Mouse (Mus musculus): ENCODE measurements around the gene Gm20388. TPM values are rescaled to one million over a fixed set of nuclear protein-coding genes. Genes with fewer than 3 reads are reported as not detected.

Gm20388 gene
- polyA plus RNA-seq, 1 experiment from 2014 or later = not detected

- Histone ChIP-seq H3K9ac (ENCODE audit: low read length) (no peak overlapping the region), H3K9me3 (ENCODE audit: control insufficient read depth, low read length) (no peaks in the 10 kb centered on the region), H3K36me3 (ENCODE audit: control insufficient read depth, insufficient read depth, low read length) (peaks cover 8% of the 10 kb centered on the region; the same call in 1 of the 2 replicates), H3K4me3 (ENCODE audit: control insufficient read depth in 1 of 2, insufficient read depth in 1 of 2, low read depth in 1 of 2, low read length in 2 of 2) (no peak overlapping the region), H3K27ac (replicated peaks in 1 of 2; ENCODE audit: control insufficient read depth in 1 of 2, insufficient read depth in 1 of 2, low read depth in 2 of 2, low read length in 2 of 2) (no peak overlapping the region), H3K27me3 (ENCODE audit: control insufficient read depth, insufficient read depth, low read length) (no peaks in the 10 kb centered on the region), H3K4me2 (ENCODE audit: low read length) (no peak overlapping the region), H3K4me1 (ENCODE audit: control insufficient read depth in 2 of 2, insufficient read depth in 2 of 2, low read length in 2 of 2) (peaks cover 9 to 11% of the 10 kb centered on the region in 2 experiments)
- no peak for ATAC-seq (ENCODE audit: insufficient number of reproducible peaks, insufficient read depth, low FRiP score, low read depth)
- 82% methylated on average over 8 of the region's 8 CpGs for WGBS
Measured at GRCm38 (mm10) chr8:119881917-119882316, 28.7 kb upstream of the Gm20388 start.

- no peaks in the 10 kb centered on the region for H3K36me3 ChIP-seq (ENCODE audit: control insufficient read depth, insufficient read depth, low read length)
- 83% methylated on average over 7 of the region's 7 CpGs for WGBS
- H3K9me3 ChIP-seq (ENCODE audit: control insufficient read depth, low read length) = no peaks in the 10 kb centered on the region
- H3K27me3 ChIP-seq (ENCODE audit: control insufficient read depth, insufficient read depth, low read length) = no peaks in the 10 kb centered on the region
- no peak overlapping the region for H3K4me3 ChIP-seq (ENCODE audit: control insufficient read depth in 1 of 2, insufficient read depth in 1 of 2, low read depth in 1 of 2, low read length in 2 of 2)
- no peak overlapping the region for H3K4me2 ChIP-seq (ENCODE audit: low read length)
- ATAC-seq (ENCODE audit: insufficient number of reproducible peaks, insufficient read depth, low FRiP score, low read depth) = no peak
- no peak overlapping the region for H3K27ac ChIP-seq (replicated peaks in 1 of 2; ENCODE audit: control insufficient read depth in 1 of 2, insufficient read depth in 1 of 2, low read depth in 2 of 2, low read length in 2 of 2)
- peaks cover 9 to 11% of the 10 kb centered on the region in 2 experiments for H3K4me1 ChIP-seq (ENCODE audit: control insufficient read depth in 2 of 2, insufficient read depth in 2 of 2, low read length in 2 of 2)
- no peak overlapping the region for H3K9ac ChIP-seq (ENCODE audit: low read length)
Measured at GRCm38 (mm10) chr8:119883281-119883680, 27.4 kb upstream of the Gm20388 start.

GRCm38 (mm10) chr8:119885612-119886011 lies 25.0 kb upstream of the Gm20388 start:
- Histone ChIP-seq H3K9me3 (ENCODE audit: control insufficient read depth, low read length) (no peaks in the 10 kb centered on the region), H3K4me3 (ENCODE audit: control insufficient read depth in 1 of 2, insufficient read depth in 1 of 2, low read depth in 1 of 2, low read length in 2 of 2) (no peak overlapping the region), H3K4me1 (ENCODE audit: control insufficient read depth in 2 of 2, insufficient read depth in 2 of 2, low read length in 2 of 2) (peaks cover 9 to 11% of the 10 kb centered on the region in 2 experiments), H3K9ac (ENCODE audit: low read length) (no peak overlapping the region), H3K27ac (replicated peaks in 1 of 2; ENCODE audit: control insufficient read depth in 1 of 2, insufficient read depth in 1 of 2, low read depth in 2 of 2, low read length in 2 of 2) (peak overlapping the region; percentile 51 to 53; a peak in 3 of 4 replicates), H3K36me3 (ENCODE audit: control insufficient read depth, insufficient read depth, low read length) (no peaks in the 10 kb centered on the region), H3K4me2 (ENCODE audit: low read length) (peak overlapping the region; percentile 26), H3K27me3 (ENCODE audit: control insufficient read depth, insufficient read depth, low read length) (no peaks in the 10 kb centered on the region)
- WGBS = 18% methylated on average over 3 of the region's 3 CpGs
- ATAC-seq (ENCODE audit: insufficient number of reproducible peaks, insufficient read depth, low FRiP score, low read depth) = peak; percentile 55

- Histone ChIP-seq H3K4me3 (ENCODE audit: control insufficient read depth in 1 of 2, insufficient read depth in 1 of 2, low read depth in 1 of 2, low read length in 2 of 2) (no peak overlapping the region), H3K4me2 (ENCODE audit: low read length) (no peak overlapping the region)
Measured at GRCm38 (mm10) chr8:119887130-119887529, 23.5 kb upstream of the Gm20388 start.

GRCm38 (mm10) chr8:119888012-119888411 lies 22.6 kb upstream of the Gm20388 start:
- Histone ChIP-seq H3K9me3 (ENCODE audit: control insufficient read depth, low read length) (no peaks in the 10 kb centered on the region), H3K27ac (replicated peaks in 1 of 2; ENCODE audit: control insufficient read depth in 1 of 2, insufficient read depth in 1 of 2, low read depth in 2 of 2, low read length in 2 of 2) (no peak overlapping the region), H3K36me3 (ENCODE audit: control insufficient read depth, insufficient read depth, low read length) (no peaks in the 10 kb centered on the region), H3K4me1 (ENCODE audit: control insufficient read depth in 2 of 2, insufficient read depth in 2 of 2, low read length in 2 of 2) (peaks cover 9 to 11% of the 10 kb centered on the region in 2 experiments), H3K27me3 (ENCODE audit: control insufficient read depth, insufficient read depth, low read length) (no peaks in the 10 kb centered on the region), H3K4me3 (ENCODE audit: control insufficient read depth in 1 of 2, insufficient read depth in 1 of 2, low read depth in 1 of 2, low read length in 2 of 2) (no peak overlapping the region), H3K4me2 (ENCODE audit: low read length) (no peak overlapping the region), H3K9ac (ENCODE audit: low read length) (no peak overlapping the region)
- 71% methylated on average over 4 of the region's 4 CpGs for WGBS
- no peak for ATAC-seq (ENCODE audit: insufficient number of reproducible peaks, insufficient read depth, low FRiP score, low read depth)

More at GRCm38 (mm10) chr8:119887130-119887529, 23.5 kb upstream of the Gm20388 start:
- no peak overlapping the region for H3K27ac ChIP-seq (replicated peaks in 1 of 2; ENCODE audit: control insufficient read depth in 1 of 2, insufficient read depth in 1 of 2, low read depth in 2 of 2, low read length in 2 of 2)
- H3K9me3 ChIP-seq (ENCODE audit: control insufficient read depth, low read length) = no peaks in the 10 kb centered on the region
- H3K4me1 ChIP-seq (ENCODE audit: control insufficient read depth in 2 of 2, insufficient read depth in 2 of 2, low read length in 2 of 2) = peaks cover 9 to 11% of the 10 kb centered on the region in 2 experiments
- no peak overlapping the region for H3K9ac ChIP-seq (ENCODE audit: low read length)
- 94% methylated on average over 3 of the region's 3 CpGs for WGBS
- H3K36me3 ChIP-seq (ENCODE audit: control insufficient read depth, insufficient read depth, low read length) = no peaks in the 10 kb centered on the region
- no peaks in the 10 kb centered on the region for H3K27me3 ChIP-seq (ENCODE audit: control insufficient read depth, insufficient read depth, low read length)
- no peak for ATAC-seq (ENCODE audit: insufficient number of reproducible peaks, insufficient read depth, low FRiP score, low read depth)

- H3K9ac ChIP-seq (ENCODE audit: low read length) = no peak overlapping the region
Measured at GRCm38 (mm10) chr8:119897069-119897468, 13.6 kb upstream of the Gm20388 start.

GRCm38 (mm10) chr8:119897933-119898332 lies 12.7 kb upstream of the Gm20388 start:
- Histone ChIP-seq H3K27me3 (ENCODE audit: control insufficient read depth, insufficient read depth, low read length) (peaks cover 5% of the 10 kb centered on the region; the same call in 1 of the 2 replicates), H3K27ac (replicated peaks in 1 of 2; ENCODE audit: control insufficient read depth in 1 of 2, insufficient read depth in 1 of 2, low read depth in 2 of 2, low read length in 2 of 2) (no peak overlapping the region), H3K9ac (ENCODE audit: low read length) (no peak overlapping the region), H3K4me3 (ENCODE audit: control insufficient read depth in 1 of 2, insufficient read depth in 1 of 2, low read depth in 1 of 2, low read length in 2 of 2) (no peak overlapping the region), H3K4me1 (ENCODE audit: control insufficient read depth in 2 of 2, insufficient read depth in 2 of 2, low read length in 2 of 2) (peaks cover 5 to 7% of the 10 kb centered on the region in 2 experiments; a peak in 2 of 4 replicates), H3K9me3 (ENCODE audit: control insufficient read depth, low read length) (no peaks in the 10 kb centered on the region), H3K4me2 (ENCODE audit: low read length) (peak overlapping the region; percentile 32; the same call in 1 of the 2 replicates), H3K36me3 (ENCODE audit: control insufficient read depth, insufficient read depth, low read length) (no peaks in the 10 kb centered on the region)
- WGBS = 8% methylated on average over 13 of the region's 13 CpGs
- ATAC-seq (ENCODE audit: insufficient number of reproducible peaks, insufficient read depth, low FRiP score, low read depth) = no peak

More at GRCm38 (mm10) chr8:119897069-119897468, 13.6 kb upstream of the Gm20388 start:
- Histone ChIP-seq H3K4me2 (ENCODE audit: low read length) (no peak overlapping the region), H3K4me1 (ENCODE audit: control insufficient read depth in 2 of 2, insufficient read depth in 2 of 2, low read length in 2 of 2) (peaks cover 5 to 7% of the 10 kb centered on the region in 2 experiments; a peak in 2 of 4 replicates), H3K9me3 (ENCODE audit: control insufficient read depth, low read length) (no peaks in the 10 kb centered on the region), H3K36me3 (ENCODE audit: control insufficient read depth, insufficient read depth, low read length) (no peaks in the 10 kb centered on the region), H3K27ac (replicated peaks in 1 of 2; ENCODE audit: control insufficient read depth in 1 of 2, insufficient read depth in 1 of 2, low read depth in 2 of 2, low read length in 2 of 2) (no peak overlapping the region), H3K27me3 (ENCODE audit: control insufficient read depth, insufficient read depth, low read length) (peaks cover 5% of the 10 kb centered on the region; the same call in 1 of the 2 replicates), H3K4me3 (ENCODE audit: control insufficient read depth in 1 of 2, insufficient read depth in 1 of 2, low read depth in 1 of 2, low read length in 2 of 2) (no peak overlapping the region)
- no peak for ATAC-seq (ENCODE audit: insufficient number of reproducible peaks, insufficient read depth, low FRiP score, low read depth)
- WGBS = 85% methylated on average over 4 of the region's 4 CpGs

GRCm38 (mm10) chr8:119901349-119901748 lies 9.3 kb upstream of the Gm20388 start:
- Histone ChIP-seq H3K4me3 (ENCODE audit: control insufficient read depth in 1 of 2, insufficient read depth in 1 of 2, low read depth in 1 of 2, low read length in 2 of 2) (no peak overlapping the region), H3K9ac (ENCODE audit: low read length) (no peak overlapping the region), H3K27me3 (ENCODE audit: control insufficient read depth, insufficient read depth, low read length) (peaks cover 5% of the 10 kb centered on the region; the same call in 1 of the 2 replicates), H3K27ac (replicated peaks in 1 of 2; ENCODE audit: control insufficient read depth in 1 of 2, insufficient read depth in 1 of 2, low read depth in 2 of 2, low read length in 2 of 2) (no peak overlapping the region), H3K9me3 (ENCODE audit: control insufficient read depth, low read length) (no peaks in the 10 kb centered on the region), H3K4me1 (ENCODE audit: control insufficient read depth in 2 of 2, insufficient read depth in 2 of 2, low read length in 2 of 2) (peaks cover 9 to 14% of the 10 kb centered on the region in 2 experiments; a peak in 3 of 4 replicates), H3K36me3 (ENCODE audit: control insufficient read depth, insufficient read depth, low read length) (no peaks in the 10 kb centered on the region), H3K4me2 (ENCODE audit: low read length) (no peak overlapping the region)
- ATAC-seq (ENCODE audit: insufficient number of reproducible peaks, insufficient read depth, low FRiP score, low read depth) = no peak
- WGBS = 44% methylated on average over 3 of the region's 3 CpGs

All from heart, embryonic 14.5 days (tissue).